Mouse (Mus musculus): ENCODE data around the gene Gmpr. TPM values are rescaled to one million over a fixed set of nuclear protein-coding genes. Genes with fewer than 3 reads are reported as not detected.

The Gmpr gene
- polyA plus RNA-seq, 1 experiment from 2014 or later, result 31.5 TPM

GRCm38 (mm10) chr13:45599831-45600230, 92.6 kb downstream of the Gmpr start:
- DNase-seq (ENCODE audit: extremely low spot score, low spot score), result no peak
- Histone ChIP-seq H3K4me1 (peaks cover 16% of the 10 kb centered on the region), H3K9me3 (no peaks in the 10 kb centered on the region), H3K27ac (no peak overlapping the region), H3K4me3 (no peak overlapping the region), H3K27me3 (ENCODE audit: poor library complexity, severe bottlenecking) (no peaks in the 10 kb centered on the region), H3K36me3 (replicated peaks) (no peaks in the 10 kb centered on the region)
- WGBS, result 75% methylated on average over 2 of the region's 2 CpGs

- Histone ChIP-seq H3K4me1 (peaks cover 16% of the 10 kb centered on the region), H3K27ac (peak overlapping the region; percentile 15; the same call in 1 of the 2 replicates), H3K4me3 (no peak overlapping the region), H3K9me3 (no peaks in the 10 kb centered on the region), H3K36me3 (replicated peaks) (no peaks in the 10 kb centered on the region), H3K27me3 (ENCODE audit: poor library complexity, severe bottlenecking) (no peaks in the 10 kb centered on the region)
- WGBS, result 70% methylated on average over 6 of the region's 6 CpGs
- no peak for DNase-seq (ENCODE audit: extremely low spot score, low spot score)
Measured at GRCm38 (mm10) chr13:45600443-45600842, 93.2 kb downstream of the Gmpr start.

Other genes starting within 250 kb of the Gmpr start
- 4.1 and 4.9 TPM in 2 replicates for gene Mylip, start 117.7 kb upstream of the Gmpr start, polyA plus RNA-seq (2016; fragmentation: Nextera tagmentation; extraction: Ambion mirVana)